Mouse (Mus musculus): ENCODE results near the gene Tmod1. TPM values are rescaled to one million over a fixed set of nuclear protein-coding genes. Genes with fewer than 3 reads are reported as not detected.

The Tmod1 gene
- polyA plus RNA-seq, 1 experiment, result 48.2 TPM

DNA sequence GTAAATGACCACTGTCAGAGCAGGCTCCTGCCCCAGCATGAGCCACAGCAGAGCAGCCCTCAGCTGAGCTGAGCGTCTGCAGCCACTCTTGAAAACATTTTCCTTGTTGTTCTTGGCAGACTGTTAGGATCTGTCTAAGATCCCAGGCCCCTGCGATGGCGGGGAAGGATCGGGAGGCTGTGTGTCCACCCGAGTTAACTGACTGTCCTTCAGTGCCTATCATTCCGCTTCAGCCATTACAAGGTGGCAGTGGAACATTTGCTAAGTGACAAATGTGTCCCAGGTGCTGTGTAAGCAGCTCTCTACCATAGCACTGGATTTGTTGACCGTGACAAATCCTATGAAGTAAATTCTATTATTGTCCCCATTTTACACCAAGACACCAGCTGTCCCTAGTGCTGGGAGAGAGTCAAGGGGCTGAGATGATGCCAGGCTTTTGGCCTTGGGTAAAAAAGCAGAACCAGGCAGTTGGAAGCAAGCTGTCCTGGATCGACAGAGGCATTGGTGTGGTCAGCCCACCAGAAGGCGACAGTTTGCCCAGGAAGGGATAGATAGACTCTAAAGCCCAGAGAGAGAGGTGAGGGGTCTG, 46.6 kb downstream of the Tmod1 start:
- no peak for TF ChIP-seq POLR2A (IDR thresholded peaks at IDR 0.05; ENCODE audit: extremely low read depth, insufficient read depth, low read length)
- no peak for TF ChIP-seq CTCF (IDR thresholded peaks at IDR 0.05; ENCODE audit: extremely low read depth, insufficient read depth, low read length)
- no peak overlapping the region for H3K4me3 ChIP-seq (ENCODE audit: insufficient read depth, low read length)
- peaks cover 28% of the 10 kb centered on the region for H3K4me1 ChIP-seq (ENCODE audit: control insufficient read depth, insufficient read depth, low read length)
- peak overlapping the region; percentile 74 for H3K27ac ChIP-seq (ENCODE audit: insufficient read depth, low read length)

GRCm38 (mm10) chr4:46086718-46087426, 48.1 kb downstream of the Tmod1 start:
- Histone ChIP-seq H3K4me1 (ENCODE audit: control insufficient read depth, insufficient read depth, low read length) (peaks cover 28% of the 10 kb centered on the region), H3K27ac (ENCODE audit: insufficient read depth, low read length) (peak overlapping the region; percentile 97), H3K4me3 (ENCODE audit: insufficient read depth, low read length) (no peak overlapping the region)
- TF ChIP-seq POLR2A (IDR thresholded peaks at IDR 0.05; ENCODE audit: extremely low read depth, insufficient read depth, low read length), result no peak
- no peak for TF ChIP-seq CTCF (IDR thresholded peaks at IDR 0.05; ENCODE audit: extremely low read depth, insufficient read depth, low read length)

GRCm38 (mm10) chr4:46087427-46087771, 48.7 kb downstream of the Tmod1 start:
- Histone ChIP-seq H3K4me3 (ENCODE audit: insufficient read depth, low read length) (no peak overlapping the region), H3K27ac (ENCODE audit: insufficient read depth, low read length) (peak overlapping the region; percentile 97), H3K4me1 (ENCODE audit: control insufficient read depth, insufficient read depth, low read length) (peaks cover 28% of the 10 kb centered on the region)
- no peak for TF ChIP-seq POLR2A (IDR thresholded peaks at IDR 0.05; ENCODE audit: extremely low read depth, insufficient read depth, low read length)
- TF ChIP-seq CTCF (IDR thresholded peaks at IDR 0.05; ENCODE audit: extremely low read depth, insufficient read depth, low read length), result no peak

DNA sequence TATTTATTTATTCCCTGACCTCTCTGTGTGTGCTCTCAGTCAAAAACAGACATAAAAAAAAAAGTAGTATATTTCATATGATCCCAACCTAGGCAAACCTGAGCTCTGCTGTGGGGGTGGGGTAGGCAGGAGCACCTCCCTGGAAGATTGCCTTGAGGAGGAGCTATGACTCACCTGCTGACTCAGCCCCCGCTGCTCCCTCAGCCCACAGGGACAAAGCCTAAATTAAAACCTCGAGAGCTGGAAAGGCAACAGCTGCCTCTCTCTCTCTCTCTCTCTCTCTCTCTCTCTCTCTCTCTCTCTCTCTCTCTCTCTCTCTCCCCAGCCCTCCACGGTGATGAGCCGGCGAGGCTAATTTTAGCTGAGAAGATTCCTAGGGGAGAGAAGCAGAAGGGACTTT, 49.1 kb downstream of the Tmod1 start:
- Histone ChIP-seq H3K4me3 (ENCODE audit: insufficient read depth, low read length) (no peak overlapping the region), H3K27ac (ENCODE audit: insufficient read depth, low read length) (peak overlapping the region; percentile 97), H3K4me1 (ENCODE audit: control insufficient read depth, insufficient read depth, low read length) (peaks cover 28% of the 10 kb centered on the region)
- TF ChIP-seq POLR2A (IDR thresholded peaks at IDR 0.05; ENCODE audit: extremely low read depth, insufficient read depth, low read length), result no peak
- TF ChIP-seq CTCF (IDR thresholded peaks at IDR 0.05; ENCODE audit: extremely low read depth, insufficient read depth, low read length), result no peak

DNA sequence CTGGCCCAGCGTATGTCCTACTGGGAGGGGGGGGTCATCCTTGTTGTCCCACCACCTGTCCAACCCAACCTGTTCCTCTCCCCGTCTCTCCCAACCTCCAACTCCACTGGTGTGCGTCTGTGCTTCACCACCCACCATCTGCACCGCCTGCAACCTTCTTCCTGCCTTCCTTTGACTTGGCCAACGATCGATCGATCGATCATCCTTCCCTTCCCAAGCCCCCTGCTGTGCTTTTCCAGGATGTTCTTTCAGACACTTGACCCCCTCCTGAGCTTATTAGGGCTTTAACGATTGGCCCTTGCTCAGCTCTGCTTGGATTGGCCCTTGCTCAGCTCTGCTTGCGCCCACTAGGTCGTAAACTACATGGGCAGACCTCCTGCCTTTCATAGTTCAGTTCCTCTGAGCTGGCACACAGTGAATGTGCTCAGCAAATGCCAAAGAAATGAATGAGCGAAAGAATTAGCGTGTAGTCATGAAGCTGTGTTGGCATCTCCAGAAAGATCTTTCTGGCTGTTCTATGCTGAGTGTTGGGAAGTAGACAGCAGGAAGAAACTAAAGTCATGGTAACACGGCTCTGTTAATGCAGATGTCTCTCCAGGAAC, 50.9 kb downstream of the Tmod1 start:
- no peak overlapping the region for H3K4me3 ChIP-seq (ENCODE audit: insufficient read depth, low read length)
- H3K4me1 ChIP-seq (ENCODE audit: control insufficient read depth, insufficient read depth, low read length), result peaks cover 22% of the 10 kb centered on the region
- TF ChIP-seq CTCF (IDR thresholded peaks at IDR 0.05; ENCODE audit: extremely low read depth, insufficient read depth, low read length) (no peak), POLR2A (IDR thresholded peaks at IDR 0.05; ENCODE audit: extremely low read depth, insufficient read depth, low read length) (no peak)
- H3K27ac ChIP-seq (ENCODE audit: insufficient read depth, low read length), result no peak overlapping the region

DNA sequence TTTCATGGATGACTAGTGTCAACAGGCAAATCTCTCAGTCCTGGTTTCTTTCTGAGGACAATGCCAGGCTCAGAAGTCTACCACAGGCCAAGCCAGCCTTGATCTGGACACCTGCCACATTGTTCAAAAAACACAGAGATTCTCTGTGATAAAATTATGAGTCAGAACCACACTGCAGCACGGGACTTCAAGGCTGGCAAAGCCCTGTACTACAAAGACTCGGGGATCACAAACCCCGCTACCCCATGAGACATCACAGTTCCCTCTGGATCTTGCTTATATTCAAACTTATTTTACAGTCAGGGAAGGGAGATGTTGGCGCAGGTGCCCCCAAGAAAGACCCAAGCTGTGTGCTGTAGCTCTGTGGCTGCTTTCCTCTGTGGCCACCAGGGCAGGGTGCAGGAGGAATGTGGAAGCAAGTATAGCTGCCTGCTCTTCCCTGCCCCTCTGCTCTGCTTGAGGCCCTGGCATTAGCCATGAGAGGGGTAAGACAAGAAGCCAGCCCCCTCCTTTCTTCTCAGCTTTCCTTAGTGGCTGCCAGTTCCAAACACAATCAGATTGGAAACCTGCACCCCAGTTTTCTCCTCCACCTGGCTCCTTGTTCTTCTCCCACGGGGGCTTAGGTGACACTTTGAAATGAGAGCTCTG, 53.8 kb downstream of the Tmod1 start:
- no peak overlapping the region for H3K4me3 ChIP-seq (ENCODE audit: insufficient read depth, low read length)
- H3K4me1 ChIP-seq (ENCODE audit: control insufficient read depth, insufficient read depth, low read length), result peaks cover 10% of the 10 kb centered on the region
- TF ChIP-seq CTCF (IDR thresholded peaks at IDR 0.05; ENCODE audit: extremely low read depth, insufficient read depth, low read length) (no peak), POLR2A (IDR thresholded peaks at IDR 0.05; ENCODE audit: extremely low read depth, insufficient read depth, low read length) (no peak)
- H3K27ac ChIP-seq (ENCODE audit: insufficient read depth, low read length), result peak overlapping the region; percentile 71

- H3K4me1 ChIP-seq (ENCODE audit: control insufficient read depth, insufficient read depth, low read length), result no peaks in the 10 kb centered on the region
- peak overlapping the region; percentile 40; the same call in 1 of the 2 replicates for H3K27ac ChIP-seq (ENCODE audit: insufficient read depth, low read length)
- no peak overlapping the region for H3K4me3 ChIP-seq (ENCODE audit: insufficient read depth, low read length)
- TF ChIP-seq CTCF (IDR thresholded peaks at IDR 0.05; ENCODE audit: extremely low read depth, insufficient read depth, low read length), result no peak
- no peak for TF ChIP-seq POLR2A (IDR thresholded peaks at IDR 0.05; ENCODE audit: extremely low read depth, insufficient read depth, low read length)
These were observed 56.4 kb downstream of the Tmod1 start for GRCm38 (mm10) chr4:46094916-46095825.

DNA sequence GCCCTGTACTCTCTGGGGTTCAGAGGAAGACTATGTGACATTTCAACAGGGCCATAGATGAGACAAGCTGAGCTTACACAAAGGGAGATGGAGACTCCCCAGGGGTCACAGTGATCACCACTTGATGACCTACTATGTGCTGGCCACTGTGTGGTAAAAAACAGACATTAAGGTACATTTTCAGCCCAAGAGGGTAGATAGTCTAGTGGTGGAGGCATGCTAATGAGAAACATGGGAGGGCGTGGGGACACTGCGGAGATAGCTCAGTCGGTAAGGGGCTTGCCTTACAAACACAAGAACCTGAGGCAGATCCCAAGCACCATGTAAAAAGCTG, 57.1 kb downstream of the Tmod1 start:
- Histone ChIP-seq H3K27ac (ENCODE audit: insufficient read depth, low read length) (peak overlapping the region; percentile 40; the same call in 1 of the 2 replicates), H3K4me3 (ENCODE audit: insufficient read depth, low read length) (no peak overlapping the region), H3K4me1 (ENCODE audit: control insufficient read depth, insufficient read depth, low read length) (no peaks in the 10 kb centered on the region)
- TF ChIP-seq CTCF (IDR thresholded peaks at IDR 0.05; ENCODE audit: extremely low read depth, insufficient read depth, low read length), result no peak
- TF ChIP-seq POLR2A (IDR thresholded peaks at IDR 0.05; ENCODE audit: extremely low read depth, insufficient read depth, low read length), result no peak

DNA sequence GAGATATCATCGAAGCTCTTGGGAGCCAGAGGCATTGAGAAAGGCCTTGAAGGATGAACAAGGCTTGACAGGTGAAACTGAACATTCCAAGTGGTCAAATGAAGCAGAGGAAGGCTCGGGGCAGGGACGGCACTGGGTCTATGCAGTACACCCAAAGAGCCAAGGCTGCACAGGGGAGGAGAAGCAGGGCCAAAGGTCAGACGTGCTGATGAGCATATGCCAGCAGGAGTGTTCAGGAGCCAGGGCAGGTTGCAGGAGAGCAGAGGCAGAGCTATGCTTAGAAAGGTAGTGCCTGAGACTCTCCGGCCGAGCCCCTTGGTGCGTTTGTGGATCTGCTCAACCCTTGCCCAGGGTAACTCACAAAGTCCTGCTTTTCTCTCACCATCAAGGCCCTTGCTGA, 57.8 kb downstream of the Tmod1 start:
- TF ChIP-seq POLR2A (IDR thresholded peaks at IDR 0.05; ENCODE audit: extremely low read depth, insufficient read depth, low read length), result no peak
- no peak for TF ChIP-seq CTCF (IDR thresholded peaks at IDR 0.05; ENCODE audit: extremely low read depth, insufficient read depth, low read length)
- Histone ChIP-seq H3K27ac (ENCODE audit: insufficient read depth, low read length) (no peak overlapping the region), H3K4me1 (ENCODE audit: control insufficient read depth, insufficient read depth, low read length) (no peaks in the 10 kb centered on the region), H3K4me3 (ENCODE audit: insufficient read depth, low read length) (no peak overlapping the region)
